Mouse (Mus musculus) cerebellum, adult 8-10 months (tissue): ENCODE results near the gene R3hdm4.

ENCODE experiments used
- DNase-seq: peaks from one replicate; pipeline ENCODE4 v3.0.0; 2022

R3hdm4 gene

GRCm38 (mm10) chr10:79940749-79941148 lies 19.7 kb upstream of the R3hdm4 start:
- DNase-seq, result no peak

DNA sequence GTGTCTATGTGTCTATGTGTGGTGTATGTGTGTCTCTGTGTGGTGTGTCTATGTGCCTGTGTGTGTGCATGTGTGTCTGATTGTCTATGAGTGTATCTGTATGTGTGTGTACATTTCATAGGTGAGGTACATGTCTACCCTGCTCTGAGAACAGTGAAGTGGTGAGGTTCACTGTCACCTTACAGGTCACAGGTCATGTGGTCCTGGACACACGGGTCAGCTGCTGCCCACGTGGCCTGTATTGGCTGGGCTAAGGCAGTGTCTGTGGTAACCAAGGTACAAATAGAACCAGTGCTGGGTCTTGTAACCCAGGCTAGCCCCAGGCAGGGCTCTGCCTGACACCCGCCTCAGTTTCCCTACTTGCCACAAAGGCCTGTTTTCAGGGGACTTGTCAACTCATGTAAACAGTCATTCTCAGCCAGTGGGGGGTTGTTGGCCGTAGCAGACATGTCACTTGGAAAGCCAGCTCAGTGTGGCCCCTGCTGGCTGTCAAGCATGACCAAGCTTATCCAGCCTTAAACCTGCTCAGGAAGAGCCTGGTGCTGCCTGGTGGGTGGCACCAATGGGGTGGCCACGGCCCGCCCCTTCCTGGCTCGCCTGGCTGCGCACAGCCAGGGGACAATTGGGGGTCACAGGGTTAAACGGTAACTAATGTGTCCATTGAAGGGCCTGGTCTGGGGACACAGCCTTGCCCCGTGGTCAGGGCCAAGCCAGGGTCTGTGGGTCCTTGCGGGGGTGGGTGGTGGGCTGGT lies 16.9 kb upstream of the R3hdm4 start:
- no peak for DNase-seq

GRCm38 (mm10) chr10:79936911-79937441 lies 16.0 kb upstream of the R3hdm4 start:
- DNase-seq, result peak; percentile 64

DNA sequence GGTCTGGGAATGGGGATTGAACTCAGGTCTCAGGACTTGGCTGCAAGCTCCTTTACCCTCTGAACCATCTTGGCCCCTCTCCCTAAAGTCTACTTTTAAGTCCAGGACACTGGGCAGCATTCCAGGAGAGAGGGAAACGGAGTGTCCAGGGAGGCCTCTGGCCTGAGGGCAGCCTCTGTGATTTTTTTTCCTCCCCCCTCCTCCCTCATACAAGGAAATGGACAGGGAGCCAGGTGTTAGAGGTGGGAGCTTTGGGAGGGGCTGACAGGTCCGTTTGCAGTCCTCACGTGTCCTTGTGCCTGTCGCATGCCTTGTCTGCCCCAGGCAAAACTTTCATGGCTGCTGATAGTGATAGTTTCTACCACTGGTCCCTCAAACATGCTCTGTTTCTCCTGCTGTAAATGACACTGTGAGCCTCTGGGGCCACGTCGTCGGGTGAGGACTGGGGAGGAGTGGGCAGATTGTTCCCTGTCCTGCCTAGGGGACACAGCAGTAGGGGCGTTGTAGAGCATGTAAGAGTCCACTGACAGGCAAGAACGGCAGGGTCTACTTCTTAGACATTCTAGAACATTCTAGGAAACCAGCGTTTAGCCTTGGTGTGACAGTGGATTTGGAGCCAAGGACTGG lies 15.4 kb upstream of the R3hdm4 start:
- DNase-seq, result no peak

- no peak for DNase-seq
Measured at GRCm38 (mm10) chr10:79934794-79935569, 14.0 kb upstream of the R3hdm4 start.

DNA sequence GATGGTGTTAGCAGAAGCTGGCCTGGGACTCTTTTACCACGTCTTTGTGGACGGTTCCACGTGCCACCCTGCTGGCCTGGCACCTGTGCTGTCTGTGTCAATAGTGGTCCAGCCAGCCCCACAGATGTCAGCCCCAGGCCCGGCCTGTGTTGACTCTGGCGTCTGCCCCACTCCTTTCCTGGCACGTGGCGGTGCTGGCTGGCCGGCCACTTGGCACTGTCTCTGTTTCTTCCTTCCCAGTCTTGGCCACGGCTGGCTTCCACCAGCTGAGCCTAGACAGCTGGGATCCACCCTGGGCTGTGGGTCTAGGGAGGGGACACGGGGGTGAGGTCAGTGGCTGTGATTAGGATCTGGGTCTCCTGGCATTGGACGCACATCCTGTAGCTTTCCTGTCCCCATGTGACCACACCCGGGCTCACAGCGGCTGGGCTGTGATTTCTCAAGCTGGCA lies 13.3 kb upstream of the R3hdm4 start:
- DNase-seq, result no peak

DNA sequence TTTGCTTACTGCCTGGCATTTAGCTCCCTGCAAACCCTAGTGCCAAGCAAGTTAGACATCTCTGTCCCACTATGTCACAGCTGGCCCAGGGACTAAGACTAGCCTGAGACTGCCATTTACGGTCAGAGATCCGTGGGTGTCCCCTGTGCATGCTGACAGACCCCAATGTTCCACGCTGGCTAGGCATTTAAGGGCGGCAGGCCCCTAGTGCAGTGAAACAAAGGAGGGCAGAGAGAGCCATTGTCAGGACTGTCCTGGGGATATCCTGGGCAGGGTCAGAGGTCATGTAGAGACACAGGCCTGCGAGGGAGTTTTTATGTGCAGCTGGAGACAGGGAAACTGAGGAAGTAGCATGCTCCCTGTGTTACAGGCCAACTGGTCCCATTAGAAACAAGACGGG lies 12.9 kb upstream of the R3hdm4 start:
- no peak for DNase-seq

GRCm38 (mm10) chr10:79933145-79933679 lies 12.2 kb upstream of the R3hdm4 start:
- no peak for DNase-seq

- DNase-seq, result no peak
Measured at GRCm38 (mm10) chr10:79932736-79933135, 11.7 kb upstream of the R3hdm4 start.

- no peak for DNase-seq
Measured at GRCm38 (mm10) chr10:79931797-79932196, 10.8 kb upstream of the R3hdm4 start.

- no peak for DNase-seq
Measured at GRCm38 (mm10) chr10:79930826-79931186, 9.8 kb upstream of the R3hdm4 start.

GRCm38 (mm10) chr10:79929967-79930825 lies 9.2 kb upstream of the R3hdm4 start:
- DNase-seq, result no peak

DNA sequence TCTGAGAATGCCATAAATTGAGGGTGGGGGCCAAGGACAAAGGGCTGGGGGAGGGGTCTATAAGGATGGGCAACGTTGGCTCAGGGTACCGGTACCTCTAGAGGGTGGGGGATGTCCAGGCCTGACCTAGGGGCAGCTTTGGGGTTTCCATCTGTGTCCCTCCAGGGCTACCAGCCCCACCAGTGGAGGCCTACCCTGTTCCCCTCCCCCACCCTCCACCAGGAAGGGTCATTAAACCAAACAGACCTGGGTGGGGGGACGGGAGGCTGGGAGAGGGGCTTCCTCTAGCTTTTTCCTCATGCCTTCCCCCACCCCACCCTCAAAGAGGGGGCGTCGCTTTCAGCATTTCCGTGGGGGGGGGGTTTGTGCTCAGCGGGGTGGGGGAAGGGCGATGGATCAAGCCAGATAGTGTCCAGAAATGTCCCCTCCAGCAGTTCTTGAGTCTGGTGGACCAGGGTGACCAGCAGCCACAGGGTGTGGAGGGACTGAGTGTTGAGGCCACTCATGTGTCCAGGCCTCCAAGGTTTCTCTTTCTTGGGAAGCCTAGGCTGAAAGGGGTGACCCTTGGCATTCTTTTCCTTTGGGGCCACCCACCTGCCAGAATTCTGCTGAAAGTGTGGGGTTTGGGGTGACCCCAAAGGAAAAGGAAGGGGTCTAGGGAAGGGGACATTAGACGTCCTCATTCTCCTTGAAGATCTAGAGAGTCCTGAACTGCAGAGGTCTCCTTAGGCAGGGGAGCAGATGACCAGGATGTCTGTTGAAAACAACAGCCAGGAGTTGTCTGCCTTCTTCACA lies 8.1 kb upstream of the R3hdm4 start:
- DNase-seq, result no peak

GRCm38 (mm10) chr10:79928030-79928694 lies 7.2 kb upstream of the R3hdm4 start:
- DNase-seq, result no peak

DNA sequence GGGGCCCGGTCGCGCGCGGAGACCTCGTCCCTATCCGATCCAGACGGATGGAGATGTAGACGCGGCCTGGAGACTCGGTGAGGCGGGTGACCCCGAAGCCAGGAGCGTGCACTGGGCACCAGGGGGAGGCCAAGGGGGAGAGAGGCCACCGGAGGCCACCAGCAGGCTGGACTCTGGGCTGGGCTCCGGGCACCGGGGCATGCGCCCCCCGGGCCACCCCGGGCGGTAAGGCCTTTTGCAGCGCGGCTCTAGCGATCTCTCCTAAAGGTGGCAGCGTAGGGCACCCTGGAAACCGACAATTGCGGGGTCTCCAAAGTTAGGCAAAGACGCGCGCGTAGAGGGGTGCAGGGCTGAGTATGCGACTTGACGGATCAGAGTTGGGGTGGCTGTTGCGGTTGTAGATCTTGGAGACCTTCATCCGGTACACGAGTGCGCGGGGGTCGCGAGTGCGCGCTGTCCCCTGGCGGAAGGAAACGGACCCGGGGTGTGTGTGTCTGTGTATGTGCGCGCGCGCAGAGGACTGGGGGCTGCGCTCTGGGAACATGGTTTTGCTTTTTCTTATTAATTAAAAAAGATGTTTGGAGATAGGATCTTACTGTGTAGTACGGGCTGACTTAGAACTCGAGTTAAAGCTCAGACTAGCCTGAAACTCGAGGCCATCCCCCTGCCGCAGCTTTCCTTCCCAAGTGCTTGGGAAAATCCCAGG lies 6.5 kb upstream of the R3hdm4 start:
- no peak for DNase-seq

DNA sequence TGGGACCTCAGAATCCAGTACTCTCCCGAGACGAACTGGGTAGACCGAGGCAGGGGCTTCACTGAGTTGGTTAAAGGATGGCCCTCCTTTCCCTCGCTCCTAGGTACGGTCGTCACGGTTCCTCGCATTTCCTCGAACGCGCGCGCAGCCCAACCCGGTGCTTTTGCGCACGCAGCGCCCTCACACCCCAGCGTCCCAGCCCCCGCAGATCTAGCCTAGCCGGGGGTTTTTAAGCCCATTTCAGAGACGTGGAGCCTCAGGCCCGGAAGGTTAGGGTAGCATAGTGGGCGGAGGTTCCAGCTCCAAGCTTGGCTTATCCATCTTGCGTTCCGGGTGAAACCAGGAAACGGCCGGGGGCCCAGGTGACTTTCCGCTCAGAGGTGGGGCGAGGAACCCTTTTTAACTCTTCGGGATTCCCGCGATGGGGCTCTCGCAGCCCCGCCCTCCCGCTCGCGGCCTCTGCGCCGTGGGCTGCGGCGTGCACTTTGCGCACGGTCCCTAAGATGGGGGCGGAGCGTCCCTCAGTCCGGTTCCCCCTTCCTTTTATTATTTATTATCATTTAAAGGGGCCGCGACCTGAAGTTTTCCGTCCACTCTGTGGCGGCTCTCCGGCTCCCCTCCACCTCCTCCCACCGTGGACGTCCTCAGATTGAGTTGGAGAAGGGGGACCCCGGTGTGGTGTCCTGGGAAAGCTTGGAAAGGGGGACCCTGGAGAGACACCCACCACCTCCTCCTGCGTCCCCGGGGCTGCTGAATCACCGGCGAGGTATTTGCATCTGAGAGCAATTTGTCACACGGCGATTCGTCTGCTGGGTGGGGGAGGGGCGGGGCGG lies 5.7 kb upstream of the R3hdm4 start, which contains the start of gene Arid3a:
Arid3a (plus strand) TSS at position 553 of the 833 bp plus-strand sequence.
- DNase-seq, result peak; percentile 86

DNA sequence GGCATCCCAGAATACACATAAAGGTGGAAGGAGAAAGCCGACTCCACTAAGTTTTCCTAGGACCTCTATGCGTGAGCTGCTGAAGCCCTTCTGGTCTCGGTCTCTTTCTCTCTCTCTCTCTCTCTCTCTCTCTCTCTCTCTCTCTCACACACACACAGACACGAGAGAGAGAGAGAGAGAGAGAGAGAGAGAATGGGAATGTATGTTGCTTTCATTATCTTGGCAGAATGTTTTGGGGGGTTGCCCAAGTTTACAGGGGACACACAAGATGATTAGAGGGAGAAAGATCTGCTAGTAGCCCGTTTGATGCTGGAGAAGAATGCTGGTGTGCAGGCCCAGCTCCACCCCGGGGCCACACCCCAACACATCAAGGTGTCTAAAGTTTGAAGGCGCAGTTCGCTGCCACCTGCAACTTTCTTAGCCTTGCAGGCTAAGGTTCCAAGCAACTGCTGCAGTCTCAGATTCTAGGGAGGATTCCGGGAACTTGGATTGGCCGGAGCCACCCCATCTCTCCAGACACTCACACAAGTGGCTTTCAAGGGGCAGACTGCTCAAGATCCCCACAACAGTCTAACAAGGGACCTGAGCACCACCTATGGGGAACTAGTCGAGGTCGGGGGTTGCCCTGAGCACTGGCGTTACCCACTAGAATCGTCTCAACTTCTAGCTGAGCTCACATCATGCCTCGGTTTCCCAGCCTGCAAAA lies 4.9 kb upstream of the R3hdm4 start:
- DNase-seq, result no peak

DNA sequence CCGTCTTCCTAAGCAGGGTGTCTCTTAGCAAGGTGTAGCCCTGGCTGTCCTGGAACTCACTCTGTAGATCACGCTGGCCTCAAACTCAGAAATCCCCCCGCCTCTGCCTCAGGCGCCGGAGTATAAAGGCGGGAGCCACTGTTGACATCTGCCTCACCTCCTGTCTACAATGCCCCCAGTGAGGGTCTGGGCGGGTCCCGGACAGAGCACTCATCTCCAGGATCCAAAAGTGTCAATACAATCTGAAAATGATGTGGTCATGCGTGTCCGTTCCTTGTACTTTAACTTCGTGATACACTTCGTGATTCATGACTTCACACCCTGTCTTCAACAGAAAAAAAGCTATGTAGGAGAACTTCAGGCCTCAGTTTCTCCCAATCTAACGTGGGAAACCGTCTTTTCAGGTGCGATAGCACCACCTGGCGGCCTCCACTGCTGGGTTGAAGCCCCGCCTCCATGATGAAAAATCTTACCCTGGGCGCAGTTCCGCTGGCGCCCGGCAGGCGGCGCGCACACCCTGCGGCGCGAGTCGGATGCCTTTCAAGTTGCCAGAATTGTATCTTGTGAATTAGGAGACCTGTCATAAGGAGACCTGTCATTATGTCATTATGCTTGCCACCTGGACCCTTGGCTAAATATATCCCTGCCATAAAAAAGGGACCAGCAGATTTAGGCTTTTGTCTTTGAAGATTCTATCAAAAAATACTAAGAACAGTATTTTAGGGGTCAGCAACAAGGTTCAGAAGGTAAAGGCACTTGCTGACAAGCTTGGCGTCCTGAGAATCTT lies 4.2 kb upstream of the R3hdm4 start:
- peak; percentile 98 for DNase-seq
